Mouse (Mus musculus): ENCODE data around the gene Fam186b. TPM values are rescaled to one million over a fixed set of nuclear protein-coding genes. Genes with fewer than 3 reads are reported as not detected.

Fam186b gene
- total and polyA plus RNA-seq, 3 experiments: 0.11 TPM; not detected in 2

Other genes starting within 250 kb of the Fam186b start
- gene Prph, start 240.7 kb downstream of the Fam186b start, total RNA-seq (2012; rRNA removed): not detected in 2 replicates
- not detected for gene Prph, start 240.7 kb downstream of the Fam186b start, polyA plus RNA-seq (2012; ENCODE audit: insufficient read depth in 1 of 2, insufficient read length in 2 of 2, low read depth in 1 of 2, low replicate concordance in 2 of 2, missing spikeins in 1 of 2)
- gene Troap, start 221.3 kb downstream of the Fam186b start, total RNA-seq (2012; rRNA removed): 24.3 and 25.8 TPM in 2 replicates
- gene Troap, start 221.3 kb downstream of the Fam186b start, polyA plus RNA-seq (2012; ENCODE audit: insufficient read depth in 1 of 2, insufficient read length in 2 of 2, low read depth in 1 of 2, low replicate concordance in 2 of 2, missing spikeins in 1 of 2): 10 to 100 TPM in 1 of 2 experiments, not detected in 1; 70.2 TPM
- gene C1ql4, start 208.1 kb downstream of the Fam186b start, total RNA-seq (2012; rRNA removed): 0.15 TPM in 1 of 2 replicates, not detected in the other
- gene C1ql4, start 208.1 kb downstream of the Fam186b start, polyA plus RNA-seq (2012; ENCODE audit: insufficient read depth in 1 of 2, insufficient read length in 2 of 2, low read depth in 1 of 2, low replicate concordance in 2 of 2, missing spikeins in 1 of 2): under 1 TPM in 1 of 2 experiments, not detected in 1; 0.08 TPM
- 3.2 TPM in 2 replicates for gene Dnajc22, start 202.7 kb downstream of the Fam186b start, total RNA-seq (2012; rRNA removed)
- gene Dnajc22, start 202.7 kb downstream of the Fam186b start, polyA plus RNA-seq (2012; ENCODE audit: insufficient read depth in 1 of 2, insufficient read length in 2 of 2, low read depth in 1 of 2, low replicate concordance in 2 of 2, missing spikeins in 1 of 2): 1 to 10 TPM in 1 of 2 experiments, not detected in 1; 5.3 TPM
- 8.2 and 12.0 TPM in 2 replicates for gene Spats2, start 170.0 kb downstream of the Fam186b start, total RNA-seq (2012; rRNA removed)
- 10 to 100 TPM in 1 of 2 experiments, not detected in 1; 24.5 TPM for gene Spats2, start 170.0 kb downstream of the Fam186b start, polyA plus RNA-seq (2012; ENCODE audit: insufficient read depth in 1 of 2, insufficient read length in 2 of 2, low read depth in 1 of 2, low replicate concordance in 2 of 2, missing spikeins in 1 of 2)
- 0.15 and 0.16 TPM in 2 replicates for gene Kcnh3, start 71.0 kb downstream of the Fam186b start, total RNA-seq (2012; rRNA removed)
- gene Kcnh3, start 71.0 kb downstream of the Fam186b start, polyA plus RNA-seq (2012; ENCODE audit: insufficient read depth in 1 of 2, insufficient read length in 2 of 2, low read depth in 1 of 2, low replicate concordance in 2 of 2, missing spikeins in 1 of 2): 1 to 10 TPM in 1 of 2 experiments, not detected in 1; 1.3 TPM
- gene Mcrs1, start 43.9 kb downstream of the Fam186b start, total RNA-seq (2012; rRNA removed): 113 and 131 TPM in 2 replicates
- gene Mcrs1, start 43.9 kb downstream of the Fam186b start, polyA plus RNA-seq (2012; ENCODE audit: insufficient read depth in 1 of 2, insufficient read length in 2 of 2, low read depth in 1 of 2, low replicate concordance in 2 of 2, missing spikeins in 1 of 2): 100 to 1,000 TPM in 1 of 2 experiments, not detected in 1; 124 TPM
- 21.6 and 24.7 TPM in 2 replicates for gene Prpf40b, start 801 bp downstream of the Fam186b start, total RNA-seq (2012; rRNA removed)
- gene Prpf40b, start 801 bp downstream of the Fam186b start, polyA plus RNA-seq (2012; ENCODE audit: insufficient read depth in 1 of 2, insufficient read length in 2 of 2, low read depth in 1 of 2, low replicate concordance in 2 of 2, missing spikeins in 1 of 2): 10 to 100 TPM in 1 of 2 experiments, not detected in 1; 46.4 TPM
- gene Fmnl3, start 74.6 kb upstream of the Fam186b start, total RNA-seq (2012; rRNA removed): 0.04 and 0.10 TPM in 2 replicates
- under 1 TPM in 1 of 2 experiments, not detected in 1; 0.06 TPM for gene Fmnl3, start 74.6 kb upstream of the Fam186b start, polyA plus RNA-seq (2012; ENCODE audit: insufficient read depth in 1 of 2, insufficient read length in 2 of 2, low read depth in 1 of 2, low replicate concordance in 2 of 2, missing spikeins in 1 of 2)
- 216 and 243 TPM in 2 replicates for gene Tmbim6, start 97.0 kb upstream of the Fam186b start, total RNA-seq (2012; rRNA removed)
- gene Tmbim6, start 97.0 kb upstream of the Fam186b start, polyA plus RNA-seq (2012; ENCODE audit: insufficient read depth in 1 of 2, insufficient read length in 2 of 2, low read depth in 1 of 2, low replicate concordance in 2 of 2, missing spikeins in 1 of 2): 100 to 1,000 TPM in 1 of 2 experiments, not detected in 1; 339 TPM
- 2.5 and 3.3 TPM in 2 replicates for gene Nckap5l, start 161.9 kb upstream of the Fam186b start, total RNA-seq (2012; rRNA removed)
- gene Nckap5l, start 161.9 kb upstream of the Fam186b start, polyA plus RNA-seq (2012; ENCODE audit: insufficient read depth in 1 of 2, insufficient read length in 2 of 2, low read depth in 1 of 2, low replicate concordance in 2 of 2, missing spikeins in 1 of 2): 10 to 100 TPM in 1 of 2 experiments, not detected in 1; 14.1 TPM
- 7.8 and 8.8 TPM in 2 replicates for gene Bcdin3d, start 178.8 kb upstream of the Fam186b start, total RNA-seq (2012; rRNA removed)
- 10 to 100 TPM; 13.7 to 31.3 TPM for gene Bcdin3d, start 178.8 kb upstream of the Fam186b start, polyA plus RNA-seq (2012; ENCODE audit: insufficient read depth in 1 of 2, insufficient read length in 2 of 2, low read depth in 1 of 2, low replicate concordance in 2 of 2, missing spikeins in 1 of 2)
- 0.08 and 0.10 TPM in 2 replicates for gene Faim2, start 232.3 kb upstream of the Fam186b start, total RNA-seq (2012; rRNA removed)
- under 1 TPM in 1 of 2 experiments, not detected in 1; 0.06 TPM for gene Faim2, start 232.3 kb upstream of the Fam186b start, polyA plus RNA-seq (2012; ENCODE audit: insufficient read depth in 1 of 2, insufficient read length in 2 of 2, low read depth in 1 of 2, low replicate concordance in 2 of 2, missing spikeins in 1 of 2)